Mouse (Mus musculus) adrenal gland, postnatal 36 days (tissue): ENCODE measurements around the gene Xpnpep1. TPM values are rescaled to one million over a fixed set of nuclear protein-coding genes. Genes with fewer than 3 reads are reported as not detected.
A peak's percentile ranks its signal among the peaks of the same experiment; 100 is the strongest.

Experiments used
- DNase-seq, 2 experiments: peaks; one replicate each; pipeline ENCODE4 v3.0.0; 2021; ENCODE audit warnings: mixed read lengths in 1 of 2
- total RNA-seq, 2 experiments: library from RNA; stranded (reverse); gene quantifications; 2 replicates each; pipeline ENCODE4 v1.2.3; 2021

Xpnpep1 gene
- total RNA-seq, 2 experiments from 2014 or later: 87.8 to 98.7 TPM

GRCm38 (mm10) chr19:53066531-53066930, 26.5 kb upstream of the Xpnpep1 start:
- no peak for DNase-seq

GRCm38 (mm10) chr19:53064972-53065361, 25.0 kb upstream of the Xpnpep1 start:
- no peak for DNase-seq

- DNase-seq: no peak
These were observed 24.4 kb upstream of the Xpnpep1 start for GRCm38 (mm10) chr19:53064292-53064971.

- DNase-seq: no peak
These were observed 22.0 kb upstream of the Xpnpep1 start for GRCm38 (mm10) chr19:53062046-53062445.

GRCm38 (mm10) chr19:53059344-53060111, 19.5 kb upstream of the Xpnpep1 start:
- DNase-seq: no peak

GRCm38 (mm10) chr19:53058726-53059334, 18.8 kb upstream of the Xpnpep1 start:
- no peak for DNase-seq

GRCm38 (mm10) chr19:53057980-53058725, 18.1 kb upstream of the Xpnpep1 start:
- no peak for DNase-seq

- no peak for DNase-seq
These were observed 13.3 kb upstream of the Xpnpep1 start for GRCm38 (mm10) chr19:53053355-53053754.

- DNase-seq: peak; percentile 20 to 44
These were observed 12.1 kb upstream of the Xpnpep1 start for GRCm38 (mm10) chr19:53052031-53052670.

- DNase-seq: peak; percentile 13 to 47
These were observed 11.4 kb upstream of the Xpnpep1 start for GRCm38 (mm10) chr19:53051288-53051985.

- no peak for DNase-seq
These were observed 10.1 kb upstream of the Xpnpep1 start for GRCm38 (mm10) chr19:53050100-53050499.

- no peak for DNase-seq
These were observed 7.2 kb upstream of the Xpnpep1 start for GRCm38 (mm10) chr19:53047208-53047607.

- DNase-seq: no peak
These were observed 3.6 kb upstream of the Xpnpep1 start for GRCm38 (mm10) chr19:53043423-53044125.

GRCm38 (mm10) chr19:53041570-53041969, 1.6 kb upstream of the Xpnpep1 start:
- no peak for DNase-seq

- DNase-seq: no peak
These were observed 1.1 kb upstream of the Xpnpep1 start for GRCm38 (mm10) chr19:53041133-53041510.

- peak in 1 of 2 experiments; percentile 28 for DNase-seq
These were observed 924 bp downstream of the Xpnpep1 start for GRCm38 (mm10) chr19:53039090-53039489.

- DNase-seq: peak; percentile 99 to 100
These were observed 1.5 kb downstream of the Xpnpep1 start for GRCm38 (mm10) chr19:53038435-53038938.

- no peak for DNase-seq
These were observed 2.0 kb downstream of the Xpnpep1 start for GRCm38 (mm10) chr19:53037925-53038419.

GRCm38 (mm10) chr19:53033159-53033943, 6.7 kb downstream of the Xpnpep1 start:
- no peak for DNase-seq
